Mouse (Mus musculus) cerebellum, postnatal 4 days (tissue): ENCODE data around the gene Il15.

Experiments used
- DNase-seq, 2 experiments: peaks; one replicate each; pipeline ENCODE4 v3.0.0; 2022; ENCODE audit warnings: low spot score in 2 of 2, mixed read lengths in 1 of 2

Il15 gene

GRCm38 (mm10) chr8:82361061-82361460 is 42.0 kb downstream of the Il15 start:
- no peak for DNase-seq

GRCm38 (mm10) chr8:82356091-82356490 is 46.9 kb downstream of the Il15 start:
- no peak for DNase-seq

- no peak for DNase-seq
These were observed 51.6 kb downstream of the Il15 start for GRCm38 (mm10) chr8:82351268-82351943.

- no peak for DNase-seq
These were observed 53.7 kb downstream of the Il15 start for GRCm38 (mm10) chr8:82349299-82349698.

- DNase-seq, result no peak
These were observed 56.5 kb downstream of the Il15 start for GRCm38 (mm10) chr8:82346485-82346884.

GRCm38 (mm10) chr8:82331675-82332234 is 71.3 kb downstream of the Il15 start:
- DNase-seq, result no peak

- DNase-seq, result no peak
These were observed 74.9 kb downstream of the Il15 start for GRCm38 (mm10) chr8:82327986-82328652.

- no peak for DNase-seq
These were observed 77.0 kb downstream of the Il15 start for GRCm38 (mm10) chr8:82326061-82326460.

- DNase-seq, result no peak
These were observed 77.4 kb downstream of the Il15 start for GRCm38 (mm10) chr8:82325586-82325985.

- no peak for DNase-seq
These were observed 85.6 kb downstream of the Il15 start for GRCm38 (mm10) chr8:82317446-82317845.

- no peak for DNase-seq
These were observed 96.6 kb downstream of the Il15 start for GRCm38 (mm10) chr8:82306424-82306823.

- no peak for DNase-seq
These were observed 106.8 kb downstream of the Il15 start for GRCm38 (mm10) chr8:82296256-82296655.

GRCm38 (mm10) chr8:82291659-82292058 is 111.4 kb downstream of the Il15 start:
- no peak for DNase-seq

- DNase-seq, result peak in 1 of 2 experiments; percentile 30
These were observed 117.2 kb downstream of the Il15 start for GRCm38 (mm10) chr8:82285866-82286265.

GRCm38 (mm10) chr8:82281995-82282394 is 121.0 kb downstream of the Il15 start:
- DNase-seq, result no peak
